Mouse (Mus musculus) lung, embryonic 16.5 days (tissue): Measurements from ENCODE around the gene Uap1. TPM values are rescaled to one million over a fixed set of nuclear protein-coding genes. Genes with fewer than 3 reads are reported as not detected.

Experiments used
- ATAC-seq: fragments of 200-750 bp; cut with Nextera tagmentation; 2 replicates; pipeline ENCODE4 v1.8.0; 2017; ENCODE audit warnings: low read depth, mild to moderate bottlenecking, moderate library complexity
- H3K27ac ChIP-seq: fragments of 300-500 bp; sonication (generic); 2 replicates; pipeline ENCODE4 v1.5.1; 2014; ENCODE audit warnings: mild to moderate bottlenecking, control low read depth, low read length
- H3K27me3 ChIP-seq: fragments of 300-500 bp; sonication (generic); 2 replicates; pipeline ENCODE4 v1.6.1; 2014; ENCODE audit warnings: low read depth, low read length, mixed read lengths; ENCODE audit not compliant: control insufficient read depth, insufficient read depth
- H3K36me3 ChIP-seq: fragments of 300-500 bp; sonication (generic); 2 replicates; pipeline ENCODE4 v1.6.1; 2014; ENCODE audit warnings: low read length; ENCODE audit not compliant: control insufficient read depth, insufficient read depth
- H3K4me1 ChIP-seq: fragments of 300-500 bp; sonication (generic); replicated peaks from 2 replicates; pipeline ENCODE4 v1.6.1; 2014; ENCODE audit warnings: low read length, mixed read lengths; ENCODE audit not compliant: control insufficient read depth, insufficient read depth
- H3K4me2 ChIP-seq: fragments of 300-500 bp; sonication (generic); 2 replicates; pipeline ENCODE4 v1.6.1; 2014; ENCODE audit warnings: low read depth, low read length, control low read depth
- H3K4me3 ChIP-seq: fragments of 300-500 bp; sonication (generic); 2 replicates; pipeline ENCODE4 v1.5.1; 2014; ENCODE audit warnings: mild to moderate bottlenecking, low read length, control low read depth
- H3K9ac ChIP-seq: fragments of 300-500 bp; sonication (generic); 2 replicates; pipeline ENCODE4 v1.6.1; 2014; ENCODE audit warnings: low read length, control low read depth
- H3K9me3 ChIP-seq: fragments of 300-500 bp; sonication (generic); 2 replicates; pipeline ENCODE4 v1.6.1; 2016; ENCODE audit warnings: low read length; ENCODE audit not compliant: control insufficient read depth
- WGBS: fragments of 180-500 bp; shearing (Covaris S2); extraction: QIAGEN DNeasy Blood & Tissue Kit; methylation state at CpG from one replicate; pipeline ENCODE4 v1.1.7; 2014; 5-methylcytosine and 5-hydroxymethylcytosine counted together
- polyA plus RNA-seq: library from polyadenylated mRNA; unstranded; fragments of >200 nt; fragmentation: Nextera tagmentation; extraction: Ambion mirVana; gene quantifications from 2 replicates; pipeline ENCODE4 v1.2.1, GENCODE M21; 2015

The Uap1 gene
- polyA plus RNA-seq, 1 experiment from 2014 or later = 52.7 TPM

DNA sequence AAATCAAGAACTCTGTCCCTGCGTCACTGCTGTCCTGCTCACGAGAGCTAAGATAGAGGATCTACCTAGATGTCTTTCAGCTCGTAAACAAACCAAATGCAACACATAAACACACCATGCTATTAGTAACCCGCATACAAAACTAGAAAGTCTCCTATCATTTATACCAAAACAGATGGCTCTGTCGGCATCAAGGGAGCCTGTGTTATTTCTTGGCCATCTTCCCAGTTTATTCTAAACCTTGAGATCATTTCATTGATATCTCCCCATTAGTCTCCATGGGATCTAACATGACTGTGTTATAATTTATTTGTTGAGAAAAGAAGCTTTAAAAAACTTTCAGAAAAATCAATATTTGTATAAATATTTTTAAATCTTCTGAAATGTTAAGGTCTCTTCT, 19.0 kb downstream of the Uap1 start:
- Histone ChIP-seq H3K9ac (no peak overlapping the region), H3K4me3 (no peak overlapping the region), H3K4me1 (no peaks in the 10 kb centered on the region), H3K36me3 (peaks cover 12% of the 10 kb centered on the region; the same call in 1 of the 2 replicates), H3K27me3 (no peaks in the 10 kb centered on the region), H3K27ac (no peak overlapping the region), H3K9me3 (no peaks in the 10 kb centered on the region), H3K4me2 (no peak overlapping the region)
- no peak for ATAC-seq
- 69% methylated on average over 5 of the region's 5 CpGs for WGBS

- no peak for ATAC-seq
- Histone ChIP-seq H3K9me3 (no peaks in the 10 kb centered on the region), H3K9ac (no peak overlapping the region), H3K4me1 (no peaks in the 10 kb centered on the region), H3K4me3 (no peak overlapping the region), H3K36me3 (peaks cover 12% of the 10 kb centered on the region; the same call in 1 of the 2 replicates), H3K27me3 (no peaks in the 10 kb centered on the region), H3K27ac (no peak overlapping the region), H3K4me2 (no peak overlapping the region)
- WGBS = 74% methylated on average over 2 of the region's 2 CpGs
These were observed 19.5 kb downstream of the Uap1 start for GRCm38 (mm10) chr1:170155298-170155697.

- Histone ChIP-seq H3K36me3 (peaks cover 17% of the 10 kb centered on the region; the same call in 1 of the 2 replicates), H3K27ac (no peak overlapping the region), H3K9ac (no peak overlapping the region), H3K4me2 (no peak overlapping the region), H3K27me3 (no peaks in the 10 kb centered on the region), H3K4me3 (no peak overlapping the region), H3K9me3 (no peaks in the 10 kb centered on the region), H3K4me1 (no peaks in the 10 kb centered on the region)
- WGBS = 75% methylated on average over 8 of the region's 8 CpGs
- ATAC-seq = no peak
These were observed 20.8 kb downstream of the Uap1 start for GRCm38 (mm10) chr1:170153986-170154385.

DNA sequence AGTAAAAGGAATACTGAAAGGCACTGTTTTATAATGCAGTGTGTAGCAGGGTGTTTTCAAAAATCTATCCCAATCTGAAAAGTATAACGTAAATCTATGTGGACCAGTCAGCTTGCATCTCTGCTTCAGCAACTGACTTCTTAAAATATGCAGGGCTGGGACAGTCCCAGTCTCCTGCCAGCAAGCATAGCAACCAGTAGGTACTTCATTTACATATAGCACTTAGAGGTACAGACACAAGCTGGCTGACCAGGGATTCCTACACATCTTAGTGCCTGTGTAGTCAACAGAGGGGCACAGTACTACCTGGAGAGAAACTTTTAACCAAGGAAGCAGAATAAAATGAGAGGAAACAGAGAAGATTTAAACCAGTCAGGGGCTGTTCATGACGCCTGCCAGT, 22.2 kb downstream of the Uap1 start:
- Histone ChIP-seq H3K9ac (no peak overlapping the region), H3K27me3 (no peaks in the 10 kb centered on the region), H3K4me1 (peaks cover 4% of the 10 kb centered on the region), H3K4me2 (no peak overlapping the region), H3K36me3 (peaks cover 12% of the 10 kb centered on the region; the same call in 1 of the 2 replicates), H3K27ac (no peak overlapping the region), H3K9me3 (no peaks in the 10 kb centered on the region), H3K4me3 (no peak overlapping the region)
- 91% methylated on average over 2 of the region's 2 CpGs for WGBS
- ATAC-seq = no peak

DNA sequence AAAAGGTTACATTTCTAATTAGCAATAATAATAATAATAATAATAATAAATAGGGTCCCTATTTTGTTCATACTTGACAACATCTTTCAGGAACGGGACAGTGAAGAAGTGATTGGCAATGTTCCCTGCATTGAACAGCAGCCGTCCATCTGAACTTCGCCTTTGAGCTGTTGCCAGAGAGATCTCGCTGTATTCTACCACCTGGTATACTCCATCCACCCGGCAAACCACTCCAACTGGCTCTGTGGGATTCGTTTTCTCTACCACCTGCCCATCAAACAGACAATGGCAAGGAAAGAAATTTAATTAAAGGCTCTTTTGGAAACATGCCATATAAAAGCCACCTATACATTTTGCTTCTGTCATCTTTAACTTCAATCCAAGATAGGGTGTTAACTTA, 23.9 kb downstream of the Uap1 start:
- H3K27ac ChIP-seq = no peak overlapping the region
- no peaks in the 10 kb centered on the region for H3K27me3 ChIP-seq
- 75% methylated on average over 6 of the region's 6 CpGs for WGBS

DNA sequence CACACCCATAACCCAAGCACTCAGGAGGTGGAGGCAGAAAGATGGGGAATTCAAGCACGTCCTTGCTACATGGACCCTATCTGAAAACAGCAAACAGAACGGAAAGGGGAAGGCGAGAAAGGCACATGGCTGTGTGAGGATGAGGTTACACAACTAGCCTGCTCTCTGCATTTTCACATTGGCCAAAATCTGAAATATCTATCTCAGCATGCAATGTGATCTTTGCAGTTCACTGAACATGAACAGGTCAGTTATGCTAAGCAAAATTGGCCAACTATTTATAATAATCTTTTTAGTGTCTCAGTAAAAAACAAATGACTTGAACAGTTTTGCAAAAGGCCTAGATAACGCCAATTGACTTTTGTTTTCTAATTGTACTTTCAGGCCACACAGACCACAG, 25.0 kb downstream of the Uap1 start:
- Histone ChIP-seq H3K4me1 (peaks cover 4% of the 10 kb centered on the region), H3K9me3 (no peaks in the 10 kb centered on the region), H3K27ac (no peak overlapping the region), H3K9ac (no peak overlapping the region), H3K4me3 (no peak overlapping the region), H3K4me2 (no peak overlapping the region), H3K36me3 (0 out of 2 replicates have a peak, but pooled peaks cover 7% of the 10 kb centered on the region), H3K27me3 (no peaks in the 10 kb centered on the region)
- WGBS = 78% methylated on average over 4 of the region's 4 CpGs
- 0 out of 2 replicates have a peak, but pooled peaks have one; percentile 41 for ATAC-seq

More for the DNA sequence above, 23.9 kb downstream of the Uap1 start:
- no peaks in the 10 kb centered on the region for H3K9me3 ChIP-seq
- no peak overlapping the region for H3K4me3 ChIP-seq
- no peak overlapping the region for H3K9ac ChIP-seq
- ATAC-seq = no peak
- peaks cover 10% of the 10 kb centered on the region; the same call in 1 of the 2 replicates for H3K36me3 ChIP-seq
- no peak overlapping the region for H3K4me2 ChIP-seq
- peaks cover 4% of the 10 kb centered on the region for H3K4me1 ChIP-seq

- Histone ChIP-seq H3K27ac (no peak overlapping the region), H3K9ac (no peak overlapping the region), H3K27me3 (no peaks in the 10 kb centered on the region), H3K36me3 (peaks cover 12% of the 10 kb centered on the region; the same call in 1 of the 2 replicates), H3K4me3 (no peak overlapping the region), H3K4me2 (no peak overlapping the region), H3K4me1 (peaks cover 4% of the 10 kb centered on the region), H3K9me3 (no peaks in the 10 kb centered on the region)
- no peak for ATAC-seq
- WGBS = 68% methylated on average over 6 of the region's 6 CpGs
These were observed 26.2 kb downstream of the Uap1 start for GRCm38 (mm10) chr1:170148536-170148935.

- Histone ChIP-seq H3K27ac (peak overlapping the region; percentile 25; the same call in 1 of the 2 replicates), H3K4me2 (no peak overlapping the region), H3K9me3 (no peaks in the 10 kb centered on the region), H3K9ac (no peak overlapping the region), H3K27me3 (no peaks in the 10 kb centered on the region), H3K4me1 (peaks cover 4% of the 10 kb centered on the region), H3K4me3 (no peak overlapping the region), H3K36me3 (peaks cover 14% of the 10 kb centered on the region)
- 75% methylated on average over 9 of the region's 9 CpGs for WGBS
- ATAC-seq = peak; percentile 24; the same call in 1 of the 2 replicates
These were observed 26.9 kb downstream of the Uap1 start for GRCm38 (mm10) chr1:170147651-170148448.

GRCm38 (mm10) chr1:170145606-170146005, 29.2 kb downstream of the Uap1 start:
- H3K27me3 ChIP-seq = no peaks in the 10 kb centered on the region
- peaks cover 4% of the 10 kb centered on the region for H3K4me1 ChIP-seq
- ATAC-seq = no peak
- H3K4me2 ChIP-seq = no peak overlapping the region
- no peak overlapping the region for H3K9ac ChIP-seq
- WGBS = 87% methylated on average over 4 of the region's 4 CpGs
- peaks cover 16% of the 10 kb centered on the region for H3K36me3 ChIP-seq
- no peak overlapping the region for H3K27ac ChIP-seq
- no peak overlapping the region for H3K4me3 ChIP-seq
- H3K9me3 ChIP-seq = no peaks in the 10 kb centered on the region
